Mouse (Mus musculus) forebrain, postnatal 0 days (tissue): ENCODE results near the gene Ptprq. TPM values are rescaled to one million over a fixed set of nuclear protein-coding genes. Genes with fewer than 3 reads are reported as not detected.

Source experiments
- ATAC-seq: fragments of 200-750 bp; cut with Nextera tagmentation; 2 replicates; pipeline ENCODE4 v1.8.0; 2017; ENCODE audit warnings: mild to moderate bottlenecking, moderate library complexity
- DNase-seq: peaks from one replicate; pipeline ENCODE4 v3.0.0-alpha.2; 2015
- H3K27ac ChIP-seq: fragments of 300-500 bp; sonication (generic); 2 replicates; pipeline ENCODE4 v1.5.1; 2014; ENCODE audit warnings: low read depth, mild to moderate bottlenecking, antibody characterized with exemption, low read length, moderate library complexity, mixed read lengths
- H3K27me3 ChIP-seq: fragments of 300-500 bp; sonication (generic); 2 replicates; pipeline ENCODE4 v1.6.1; 2014; ENCODE audit warnings: mild to moderate bottlenecking, low read length, mixed read lengths; ENCODE audit not compliant: insufficient read depth
- H3K36me3 ChIP-seq: fragments of 300-500 bp; sonication (generic); 2 replicates; pipeline ENCODE4 v1.6.1; 2014; ENCODE audit warnings: mild to moderate bottlenecking, moderate library complexity; ENCODE audit not compliant: insufficient read depth
- H3K4me1 ChIP-seq: fragments of 300-500 bp; sonication (generic); 2 replicates; pipeline ENCODE4 v1.6.1; 2014; ENCODE audit warnings: antibody characterized with exemption; ENCODE audit not compliant: insufficient read depth
- H3K4me2 ChIP-seq: fragments of 300-500 bp; sonication (generic); 2 replicates; pipeline ENCODE4 v1.6.1; 2014; ENCODE audit warnings: low read depth, mild to moderate bottlenecking, moderate library complexity
- H3K4me3 ChIP-seq: fragments of 300-500 bp; sonication (generic); 2 replicates; pipeline ENCODE4 v1.5.1; 2014; ENCODE audit warnings: low read depth, low read length, mixed read lengths
- H3K9ac ChIP-seq: fragments of 300-500 bp; sonication (generic); 2 replicates; pipeline ENCODE4 v1.6.1; 2014; ENCODE audit warnings: mild to moderate bottlenecking
- H3K9me3 ChIP-seq: fragments of 300-500 bp; sonication (generic); 2 replicates; pipeline ENCODE4 v1.6.1; 2016; ENCODE audit warnings: low read length
- CTCF ChIP-seq: sonication (generic); IDR thresholded peaks from 2 replicates; pipeline ENCODE4 v1.5.1; 2016; ENCODE audit warnings: antibody characterized with exemption, control low read depth, low read depth
- WGBS: fragments of 180-500 bp; shearing (Covaris S2); extraction: QIAGEN DNeasy Blood & Tissue Kit; methylation state at CpG from one replicate; pipeline ENCODE4 v1.1.7; 2014; 5-methylcytosine and 5-hydroxymethylcytosine counted together
- microRNA-seq, 2 experiments: library from miRNA; unstranded; fragments of <30 nt; microRNA quantifications; one replicate each; pipeline ENCODE4; 2016
- polyA plus RNA-seq: library from polyadenylated mRNA; unstranded; fragments of >200 nt; fragmentation: Nextera tagmentation; extraction: Ambion mirVana; gene quantifications from 2 replicates; pipeline ENCODE4 v1.2.1, GENCODE M21; 2015
- total RNA-seq: library from RNA; depleted of rRNA; stranded (reverse); fragments of >200 nt; gene quantifications from 2 replicates; pipeline ENCODE4 v1.2.3, GENCODE M21; 2014; rRNA removed

Ptprq gene
- total and polyA plus RNA-seq, 2 experiments from 2014 or later = 0.10 TPM

GRCm38 (mm10) chr10:107467819-107468218, 252.0 kb downstream of the Ptprq start:
- H3K27me3 ChIP-seq = no peaks in the 10 kb centered on the region
- no peak for DNase-seq
- H3K9me3 ChIP-seq = no peaks in the 10 kb centered on the region
- no peak for ATAC-seq
- H3K4me3 ChIP-seq = no peak overlapping the region
- no peaks in the 10 kb centered on the region for H3K4me1 ChIP-seq
- no peak overlapping the region for H3K27ac ChIP-seq
- 85% methylated on average over 7 of the region's 7 CpGs for WGBS
- no peaks in the 10 kb centered on the region for H3K36me3 ChIP-seq
- no peak for TF ChIP-seq CTCF
- no peak overlapping the region for H3K9ac ChIP-seq
- H3K4me2 ChIP-seq = no peak overlapping the region

Small RNA genes within 50 kb of the gene (microRNA-seq; reads per million reads assigned to microRNA genes)
- gene Gm44403 = 0 reads per million in 2 experiments

Other genes with a start within 250 kb of the Ptprq start
- gene Myf5, start 233.9 kb downstream of the Ptprq start, total RNA-seq = not detected in 2 replicates
- gene Myf5, start 233.9 kb downstream of the Ptprq start, polyA plus RNA-seq = not detected in 2 replicates
- 0.38 TPM in 1 of 2 replicates, not detected in the other for gene Myf6, start 225.3 kb downstream of the Ptprq start, total RNA-seq
- gene Myf6, start 225.3 kb downstream of the Ptprq start, polyA plus RNA-seq = not detected in 2 replicates
- 0.43 and 0.46 TPM in 2 replicates for gene Otogl, start 192.1 kb upstream of the Ptprq start, total RNA-seq
- gene Otogl, start 192.1 kb upstream of the Ptprq start, polyA plus RNA-seq = 0.11 and 0.21 TPM in 2 replicates